Mouse (Mus musculus) kidney, postnatal 14 days (tissue): ENCODE measurements around the gene 2210010C04Rik.

Experiments used
- DNase-seq: peaks from one replicate; pipeline ENCODE4 v3.0.0; 2022; ENCODE audit warnings: mixed read lengths

The 2210010C04Rik gene

GRCm38 (mm10) chr6:41035409-41035808 is at the start of gene 2210010C04Rik:
TSS of gene 2210010C04Rik (minus strand) at chr6:41035509.
- no peak for DNase-seq

GRCm38 (mm10) chr6:41080121-41080520 is 44.8 kb upstream of the 2210010C04Rik start:
- DNase-seq = no peak

- DNase-seq = no peak
Observed at GRCm38 (mm10) chr6:41078539-41079303, 43.4 kb upstream of the 2210010C04Rik start.

GRCm38 (mm10) chr6:41075753-41076152 is 40.4 kb upstream of the 2210010C04Rik start:
- DNase-seq = no peak

GRCm38 (mm10) chr6:41063332-41063731 is 28.0 kb upstream of the 2210010C04Rik start:
- DNase-seq = no peak

- DNase-seq = no peak
Observed at GRCm38 (mm10) chr6:41062746-41063145, 27.4 kb upstream of the 2210010C04Rik start.

- no peak for DNase-seq
Observed at GRCm38 (mm10) chr6:41062081-41062480, 26.8 kb upstream of the 2210010C04Rik start.

- no peak for DNase-seq
Observed at GRCm38 (mm10) chr6:41061085-41061484, 25.8 kb upstream of the 2210010C04Rik start.

GRCm38 (mm10) chr6:41057653-41058052 is 22.3 kb upstream of the 2210010C04Rik start:
- DNase-seq = no peak

- no peak for DNase-seq
Observed at GRCm38 (mm10) chr6:41055581-41055980, 20.3 kb upstream of the 2210010C04Rik start.

GRCm38 (mm10) chr6:41054379-41054778 is 19.1 kb upstream of the 2210010C04Rik start:
- no peak for DNase-seq

GRCm38 (mm10) chr6:41051824-41052223 is 16.5 kb upstream of the 2210010C04Rik start:
- no peak for DNase-seq

GRCm38 (mm10) chr6:41048602-41049001 is 13.3 kb upstream of the 2210010C04Rik start:
- DNase-seq = no peak

- no peak for DNase-seq
Observed at GRCm38 (mm10) chr6:41047961-41048360, 12.7 kb upstream of the 2210010C04Rik start.

GRCm38 (mm10) chr6:41047202-41047601 is 11.9 kb upstream of the 2210010C04Rik start:
- DNase-seq = no peak

- DNase-seq = no peak
Observed at GRCm38 (mm10) chr6:41046553-41046952, 11.2 kb upstream of the 2210010C04Rik start.

GRCm38 (mm10) chr6:41044753-41045152 is 9.4 kb upstream of the 2210010C04Rik start:
- DNase-seq = no peak

GRCm38 (mm10) chr6:41044314-41044713 is 9.0 kb upstream of the 2210010C04Rik start:
- DNase-seq = no peak

GRCm38 (mm10) chr6:41032802-41033201 is 2.5 kb downstream of the 2210010C04Rik start:
- DNase-seq = no peak

- no peak for DNase-seq
Observed at GRCm38 (mm10) chr6:41032231-41032630, 3.1 kb downstream of the 2210010C04Rik start.

- DNase-seq = no peak
Observed at GRCm38 (mm10) chr6:41030821-41031220, 4.5 kb downstream of the 2210010C04Rik start.

GRCm38 (mm10) chr6:41027053-41027452 is 8.3 kb downstream of the 2210010C04Rik start:
- DNase-seq = peak; percentile 13

- no peak for DNase-seq
Observed at GRCm38 (mm10) chr6:41025873-41026650, 9.2 kb downstream of the 2210010C04Rik start.

- no peak for DNase-seq
Observed at GRCm38 (mm10) chr6:41019140-41019539, 16.2 kb downstream of the 2210010C04Rik start.
